Mouse (Mus musculus): ENCODE data around the gene Nckap5. TPM values are rescaled to one million over a fixed set of nuclear protein-coding genes. Genes with fewer than 3 reads are reported as not detected.
"Not testable (repeated sequence)": the region's sequence is repeated elsewhere in the genome, so short reads cannot be mapped to it uniquely, and the experiment has no call there.

The Nckap5 gene
- total RNA-seq, 2 experiments from 2014 or later: 0.19 TPM; not detected in 1

- not testable (repeated sequence) for ATAC-seq (replicated peaks; ENCODE audit: low FRiP score, poor library complexity, severe bottlenecking)
Measured at GRCm38 (mm10) chr1:126773947-126774346, 56.7 kb downstream of the Nckap5 start.

DNA sequence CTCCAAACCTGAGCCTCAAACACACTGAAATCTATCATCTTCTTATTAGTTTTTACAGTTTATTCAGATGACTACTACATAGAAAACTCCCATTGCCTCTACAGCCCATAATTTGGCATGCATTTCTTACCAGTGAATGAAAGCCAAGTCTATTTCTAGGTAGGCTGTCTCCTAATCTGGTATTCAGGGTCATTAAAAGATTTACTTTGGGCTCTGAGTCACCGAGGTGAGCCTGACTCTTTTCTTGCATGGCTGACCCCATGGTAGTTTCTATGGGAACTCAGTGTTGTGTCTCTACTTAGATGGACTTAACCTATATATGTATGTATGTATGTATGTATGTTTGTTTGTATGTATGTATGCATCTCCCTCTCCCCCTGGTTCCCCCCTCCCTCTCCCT is 63.6 kb downstream of the Nckap5 start:
- no peak for ATAC-seq (replicated peaks; ENCODE audit: low FRiP score, poor library complexity, severe bottlenecking)

DNA sequence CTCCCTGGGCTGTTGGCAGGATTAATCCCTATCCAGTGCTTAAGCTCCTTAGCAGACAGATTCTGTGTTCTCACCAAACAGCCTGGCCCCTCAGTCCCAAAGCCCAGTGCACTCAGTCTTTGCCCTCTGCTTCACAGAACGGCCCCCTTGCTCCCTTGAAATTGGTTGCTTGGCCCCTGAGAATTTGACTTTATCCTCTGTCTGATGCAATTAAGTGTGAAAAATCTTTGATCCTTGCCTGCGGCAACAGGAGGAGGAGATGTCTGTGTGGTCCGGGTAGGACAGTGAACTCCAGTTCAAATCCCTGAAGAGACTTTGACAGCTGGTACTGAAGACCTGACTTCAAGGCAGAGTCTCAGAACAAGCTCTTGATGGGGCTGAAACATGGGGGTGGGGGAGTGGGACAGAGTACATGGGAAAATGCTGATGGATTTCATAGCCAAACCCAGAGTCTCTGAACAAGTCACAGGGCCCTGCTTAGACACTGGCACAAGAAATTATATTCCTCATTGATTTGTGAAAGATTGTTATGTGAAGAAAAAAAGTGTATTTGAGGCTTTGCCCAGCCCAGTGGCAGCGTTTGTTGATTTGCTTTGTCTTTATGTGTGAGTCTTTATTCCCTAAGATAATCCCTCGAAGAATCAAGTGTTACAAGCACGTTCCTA is 65.0 kb downstream of the Nckap5 start:
- ATAC-seq (replicated peaks; ENCODE audit: low FRiP score, poor library complexity, severe bottlenecking): no peak

DNA sequence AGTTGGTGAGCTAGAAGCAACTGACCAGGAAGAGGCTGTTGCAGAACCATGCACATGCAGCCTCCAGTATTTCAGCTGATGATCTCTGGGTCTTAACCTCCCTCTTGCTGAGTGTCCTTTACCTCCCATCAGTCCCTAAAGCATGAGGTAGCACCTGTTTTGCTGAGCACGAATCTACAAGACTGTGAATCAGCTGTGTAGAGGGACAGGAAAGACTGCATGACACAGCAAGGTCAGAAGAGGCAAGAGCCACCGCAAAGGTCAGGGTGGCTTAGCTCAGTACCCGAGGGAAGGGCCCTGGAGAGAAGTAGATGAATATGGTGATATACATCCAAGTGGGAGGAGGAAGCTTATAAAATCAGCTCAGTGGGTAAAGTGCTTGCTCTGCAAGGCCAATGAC is 66.4 kb downstream of the Nckap5 start:
- no peak for ATAC-seq (replicated peaks; ENCODE audit: low FRiP score, poor library complexity, severe bottlenecking)

DNA sequence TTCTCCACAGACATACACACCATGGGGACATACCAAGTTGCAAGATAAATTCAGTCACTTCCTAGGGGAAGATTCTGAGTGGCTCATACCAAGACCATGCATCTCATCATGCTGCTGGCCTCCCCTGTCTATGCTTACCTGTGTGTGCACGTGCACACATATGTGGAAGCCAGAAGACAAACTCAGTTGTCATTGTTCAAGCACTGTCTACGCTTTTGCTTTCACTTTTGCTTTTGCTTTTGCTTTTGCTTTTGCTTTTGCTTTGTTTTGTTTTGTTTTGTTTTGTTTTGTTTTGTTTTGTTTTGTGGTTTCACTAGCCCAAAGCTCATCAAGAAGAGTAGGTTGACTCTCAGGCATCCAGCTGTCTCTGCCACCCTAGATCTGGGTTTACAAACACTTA is 67.4 kb downstream of the Nckap5 start:
- ATAC-seq (replicated peaks; ENCODE audit: low FRiP score, poor library complexity, severe bottlenecking): no peak

- no peak for ATAC-seq (replicated peaks; ENCODE audit: low FRiP score, poor library complexity, severe bottlenecking)
Measured at GRCm38 (mm10) chr1:126760386-126760785, 70.2 kb downstream of the Nckap5 start.

GRCm38 (mm10) chr1:126755682-126756081 is 74.9 kb downstream of the Nckap5 start:
- no peak for ATAC-seq (replicated peaks; ENCODE audit: low FRiP score, poor library complexity, severe bottlenecking)

- no peak for ATAC-seq (replicated peaks; ENCODE audit: low FRiP score, poor library complexity, severe bottlenecking)
Measured at GRCm38 (mm10) chr1:126753611-126754010, 77.0 kb downstream of the Nckap5 start.

DNA sequence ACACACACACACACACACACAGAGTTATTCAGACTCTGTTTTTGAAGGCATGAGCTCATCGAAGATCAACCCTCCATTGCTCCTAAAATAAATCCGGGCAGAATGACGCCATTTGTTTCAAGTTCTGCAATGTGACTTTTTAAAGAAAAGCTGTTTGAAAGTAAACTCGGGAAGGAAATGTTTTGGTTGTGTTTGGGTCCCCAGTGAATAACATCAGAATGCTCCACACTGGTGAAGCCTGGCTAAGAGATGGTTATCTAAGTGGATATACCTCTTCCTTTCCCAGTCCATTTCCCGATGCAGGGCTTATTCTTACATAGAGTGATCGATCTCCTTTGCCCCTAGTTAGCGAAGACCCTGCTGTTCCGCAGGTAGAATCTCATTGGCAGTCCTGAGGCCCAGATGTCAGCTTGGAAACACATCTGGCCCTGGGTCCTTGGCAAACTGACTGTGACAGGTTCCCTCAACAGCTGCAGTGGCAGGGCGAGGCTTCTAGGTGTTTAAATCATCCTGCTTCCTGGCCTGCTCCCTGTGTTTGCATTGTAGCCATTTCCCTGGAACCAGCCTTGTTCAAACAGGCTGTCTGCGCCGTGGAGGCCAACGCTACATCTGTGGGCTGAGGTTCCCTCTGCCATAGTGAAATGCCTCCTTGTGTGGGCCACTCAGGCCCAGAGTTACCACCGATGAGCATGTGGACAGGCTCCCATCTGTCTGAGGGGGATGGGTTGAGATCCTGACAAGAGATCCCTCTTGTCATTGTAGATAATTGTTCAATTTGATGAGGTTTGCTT is 78.2 kb downstream of the Nckap5 start:
- ATAC-seq (replicated peaks; ENCODE audit: low FRiP score, poor library complexity, severe bottlenecking): no peak

DNA sequence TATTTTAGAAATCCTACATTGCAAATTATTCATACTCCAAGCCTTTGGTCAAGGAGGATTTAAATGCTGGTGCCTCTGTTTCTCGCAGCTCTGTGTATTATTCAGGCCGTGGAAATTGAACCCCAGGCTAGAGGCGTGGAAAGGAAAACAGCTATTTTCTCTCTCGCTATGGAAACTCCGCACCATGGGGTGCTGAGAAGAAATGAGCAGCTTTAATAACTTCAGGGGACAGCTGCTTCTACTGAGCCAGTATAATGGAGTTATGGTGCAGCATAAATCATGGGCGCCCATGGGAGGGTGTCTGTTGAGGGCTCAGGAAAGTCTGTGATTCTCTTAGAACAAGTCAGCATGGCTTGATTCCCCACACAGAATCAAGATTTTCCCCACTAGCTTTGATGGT is 79.5 kb downstream of the Nckap5 start:
- no peak for ATAC-seq (replicated peaks; ENCODE audit: low FRiP score, poor library complexity, severe bottlenecking)

GRCm38 (mm10) chr1:126750156-126750555 is 80.4 kb downstream of the Nckap5 start:
- ATAC-seq (replicated peaks; ENCODE audit: low FRiP score, poor library complexity, severe bottlenecking): no peak

- ATAC-seq (replicated peaks; ENCODE audit: low FRiP score, poor library complexity, severe bottlenecking): no peak
Measured at GRCm38 (mm10) chr1:126747914-126748313, 82.7 kb downstream of the Nckap5 start.

DNA sequence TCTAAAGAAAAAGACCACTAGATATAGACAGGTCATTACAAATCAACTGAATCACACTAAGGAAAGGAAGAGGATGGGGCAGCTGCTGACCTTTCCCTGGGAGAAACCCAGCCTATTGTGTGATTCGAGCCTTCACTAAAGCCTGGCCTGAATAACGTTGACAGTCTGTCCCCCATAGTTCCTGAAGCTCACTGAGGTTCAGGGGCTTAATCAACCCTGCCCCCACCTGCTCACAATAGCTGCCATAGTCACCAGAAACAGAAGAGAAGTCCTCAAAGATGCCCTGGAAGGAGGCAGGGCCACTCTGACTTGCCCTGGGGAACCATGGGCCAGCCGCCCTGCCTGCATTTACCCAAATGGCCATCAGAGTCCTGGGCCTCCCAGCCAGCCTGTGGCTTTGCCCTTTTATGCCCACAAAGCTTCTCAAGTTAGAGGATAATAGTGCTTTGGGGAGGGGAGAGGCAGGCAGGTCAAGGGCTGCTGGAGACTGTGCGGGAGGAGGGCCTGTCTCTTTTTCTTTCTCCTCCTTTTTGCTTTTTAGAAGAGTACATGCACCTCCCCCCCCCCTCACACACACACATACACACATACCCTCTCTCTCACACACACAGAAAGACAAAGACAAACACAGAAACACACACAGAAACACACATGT is 85.0 kb downstream of the Nckap5 start:
- no peak for ATAC-seq (replicated peaks; ENCODE audit: low FRiP score, poor library complexity, severe bottlenecking)

GRCm38 (mm10) chr1:126744631-126745305 is 85.8 kb downstream of the Nckap5 start:
- ATAC-seq (replicated peaks; ENCODE audit: low FRiP score, poor library complexity, severe bottlenecking): no peak

DNA sequence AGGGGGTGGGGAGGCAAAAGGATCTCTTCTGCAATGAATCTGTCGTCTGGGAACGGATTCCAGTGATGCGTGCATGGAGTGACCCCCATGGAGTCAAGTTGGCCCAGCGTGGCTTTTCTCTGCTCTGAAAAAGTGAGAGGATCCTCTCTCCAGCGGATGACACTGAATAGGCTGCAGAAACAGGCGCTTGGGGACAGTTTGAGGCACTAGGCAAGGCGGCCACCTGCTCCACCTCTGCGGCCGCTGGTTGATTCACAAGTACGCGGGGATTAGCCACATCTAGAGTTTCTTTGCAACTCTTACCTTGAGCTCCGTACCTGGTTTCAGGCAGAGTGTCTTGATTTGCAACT is 92.3 kb downstream of the Nckap5 start:
- ATAC-seq (replicated peaks; ENCODE audit: low FRiP score, poor library complexity, severe bottlenecking): no peak

DNA sequence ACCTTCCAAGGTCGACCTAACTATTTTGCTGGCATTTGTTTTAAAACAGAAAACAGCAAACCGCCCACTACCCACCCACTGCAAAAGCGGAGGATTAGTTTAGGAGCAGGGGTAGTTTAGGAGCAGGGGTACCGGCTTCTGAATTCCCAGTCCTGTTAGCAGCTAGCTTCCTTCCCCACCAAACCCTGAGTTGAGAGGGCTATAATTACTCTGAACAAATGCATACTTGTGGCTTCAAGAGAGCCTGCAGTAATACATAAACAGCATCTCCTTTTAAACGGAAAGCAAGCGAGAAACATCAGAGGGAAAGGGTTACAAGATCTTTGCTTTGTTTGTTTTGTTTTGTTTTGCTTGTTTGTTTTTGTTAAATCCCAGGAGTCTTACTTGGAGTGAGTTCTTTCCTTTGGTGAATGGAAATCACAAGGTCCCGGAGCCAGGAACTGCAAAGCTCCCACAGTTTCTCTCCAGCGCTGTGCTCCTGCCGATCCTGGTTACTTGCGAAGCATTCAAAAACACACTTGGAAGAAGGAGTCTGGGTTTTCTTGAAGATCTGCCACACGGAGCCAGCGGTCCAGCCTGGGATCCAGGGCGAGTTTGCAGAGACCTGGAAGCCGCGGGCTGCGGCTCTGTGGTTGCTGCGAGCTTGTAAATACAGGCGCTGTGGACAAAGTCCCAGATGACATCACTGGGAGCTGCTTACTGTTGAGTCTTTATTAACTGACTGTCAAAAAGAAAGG is 92.9 kb downstream of the Nckap5 start:
- ATAC-seq (replicated peaks; ENCODE audit: low FRiP score, poor library complexity, severe bottlenecking): no peak

- ATAC-seq (replicated peaks; ENCODE audit: low FRiP score, poor library complexity, severe bottlenecking): no peak
Measured at GRCm38 (mm10) chr1:126731691-126732090, 98.9 kb downstream of the Nckap5 start.

DNA sequence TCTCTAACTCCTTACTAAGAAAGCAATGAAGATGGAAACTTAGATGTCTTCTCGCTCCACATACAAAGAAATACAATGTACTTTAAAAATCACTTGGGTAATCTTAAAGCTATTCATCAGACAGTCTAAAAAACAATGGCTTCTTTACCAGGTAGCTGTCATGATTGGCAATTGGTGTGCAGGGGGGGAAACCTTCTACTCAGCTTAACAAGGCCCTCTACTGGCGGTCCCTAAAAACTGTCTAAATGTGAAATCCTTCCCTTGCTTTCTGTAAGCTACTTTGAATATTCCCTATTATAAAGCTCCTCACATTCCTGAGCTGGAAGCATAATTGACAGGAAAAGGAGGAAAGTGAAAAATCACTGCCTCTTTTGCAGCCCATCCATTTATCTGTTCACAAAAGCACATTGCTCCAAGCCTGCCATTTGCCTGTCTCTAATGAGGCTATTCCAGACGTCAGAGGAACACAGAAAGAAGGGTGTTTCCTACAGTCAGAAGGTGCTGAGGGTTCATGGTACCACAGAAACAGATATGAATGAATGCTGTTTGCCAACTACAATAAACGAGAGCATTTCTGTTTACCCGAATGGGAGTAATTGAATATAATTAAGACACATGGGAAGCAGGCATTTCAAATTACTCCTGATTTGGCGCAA is 104.1 kb downstream of the Nckap5 start:
- no peak for ATAC-seq (replicated peaks; ENCODE audit: low FRiP score, poor library complexity, severe bottlenecking)

DNA sequence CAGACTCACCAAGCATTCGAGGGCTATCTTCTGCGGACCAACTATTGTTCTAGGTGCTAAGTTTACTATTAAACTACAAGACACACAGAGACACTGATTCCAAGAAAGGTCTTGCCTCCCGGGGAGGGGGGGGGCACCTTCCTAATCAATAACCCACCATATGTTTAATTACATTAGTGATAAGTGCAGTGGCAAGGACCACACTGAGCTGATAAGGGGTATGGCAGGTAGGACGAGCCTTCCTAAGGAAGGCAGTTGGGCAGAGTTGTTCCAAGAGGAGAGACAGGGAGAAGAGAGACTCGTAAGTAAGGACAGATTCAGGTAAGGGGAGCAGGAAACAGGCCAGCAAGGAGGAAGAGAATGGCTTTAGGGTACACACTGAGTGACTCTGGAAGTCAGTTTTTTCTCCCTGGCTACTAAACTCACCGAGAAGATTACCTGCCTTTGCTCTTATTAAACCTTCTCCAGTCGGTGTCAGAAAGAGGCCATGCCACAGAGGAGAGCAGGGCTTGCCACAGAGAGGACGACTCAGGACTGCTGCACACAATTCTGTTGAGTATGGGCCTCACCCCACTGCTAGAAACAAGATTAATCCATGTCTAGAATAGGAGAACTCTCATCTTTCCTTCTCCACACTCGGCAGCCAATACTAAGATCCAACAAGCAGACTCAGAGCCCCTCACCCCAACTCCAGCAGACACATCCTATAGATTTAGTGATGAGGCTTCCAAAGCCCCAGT is 104.8 kb downstream of the Nckap5 start:
- no peak for ATAC-seq (replicated peaks; ENCODE audit: low FRiP score, poor library complexity, severe bottlenecking)

Data from erythroblast, adult 5-6 weeks (primary cell).